Mouse (Mus musculus) E14TG2a.4 (cell line): ENCODE results near the gene Myo1d.

Experiments
- CTCF ChIP-seq: conservative IDR thresholded peaks from 2 replicates; pipeline ENCODE4 v1.5.1; 2014; ENCODE audit warnings: low read length
- NANOG ChIP-seq: IDR thresholded peaks from 2 replicates; pipeline ENCODE4 v1.6.1; 2014; ENCODE audit warnings: borderline replicate concordance, low read length, mixed read lengths
- POU5F1 ChIP-seq: IDR thresholded peaks from 2 replicates; pipeline ENCODE4 v1.6.1; 2014; ENCODE audit warnings: low read length, borderline replicate concordance

GRCm38 (mm10) chr11:80575794-80576193, 204.0 kb downstream of the Myo1d start:
- TF ChIP-seq CTCF (no peak), POU5F1 (no peak), NANOG (no peak)
